Mouse (Mus musculus): ENCODE measurements at regions not wholly inside any gene's neighbourhood (a gene's known extent, or its start where the extent isn't known, plus 50 kb on each side); places are given as distances from the start of the nearest gene placed in this dataset.
"Not testable (repeated sequence)": the region's sequence is repeated elsewhere in the genome, so short reads cannot be mapped to it uniquely, and the experiment has no call there.

DNA sequence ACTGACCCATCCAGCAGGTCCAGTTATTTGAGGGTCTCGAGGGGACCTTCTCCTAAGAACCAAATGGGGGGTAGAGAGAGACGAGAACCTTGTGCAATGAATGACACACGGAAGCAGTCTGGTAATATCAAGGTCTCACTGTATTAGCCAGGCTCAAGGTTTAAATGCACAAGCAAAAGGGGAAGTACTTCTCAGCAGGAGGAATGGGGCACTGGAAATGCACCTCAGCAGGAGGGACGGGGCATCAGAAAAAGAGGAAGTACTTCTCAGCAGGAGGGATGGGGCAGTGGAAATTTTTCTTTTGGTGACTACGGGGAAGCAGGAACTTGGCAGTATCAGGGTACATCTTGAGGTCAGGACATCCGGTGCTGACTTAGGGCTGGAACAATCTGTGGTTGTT lies 74.9 kb upstream of the Vmn1r3 start:
- H3K4me3 ChIP-seq; H3K36me3 ChIP-seq (replicated peaks); H3K27ac ChIP-seq (replicated peaks); H3K27me3 ChIP-seq (replicated peaks; ENCODE audit: low read depth, poor library complexity, severe bottlenecking); H3K4me1 ChIP-seq; DNase-seq (ENCODE audit: low spot score): not testable (repeated sequence)
- 80% methylated on average over 6 of the region's 6 CpGs for WGBS
- H3K9me3 ChIP-seq = peaks cover 17% of the 10 kb centered on the region

GRCm38 (mm10) chr4:3252606-3253281 lies 67.6 kb upstream of the Vmn1r3 start:
- H3K36me3 ChIP-seq (replicated peaks); H3K4me1 ChIP-seq; H3K27me3 ChIP-seq (replicated peaks; ENCODE audit: low read depth, poor library complexity, severe bottlenecking); H3K4me3 ChIP-seq; H3K27ac ChIP-seq (replicated peaks); DNase-seq (ENCODE audit: low spot score): not testable (repeated sequence)
- H3K9me3 ChIP-seq = peaks cover 59% of the 10 kb centered on the region
- WGBS = 89% methylated on average over 21 of the region's 21 CpGs

DNA sequence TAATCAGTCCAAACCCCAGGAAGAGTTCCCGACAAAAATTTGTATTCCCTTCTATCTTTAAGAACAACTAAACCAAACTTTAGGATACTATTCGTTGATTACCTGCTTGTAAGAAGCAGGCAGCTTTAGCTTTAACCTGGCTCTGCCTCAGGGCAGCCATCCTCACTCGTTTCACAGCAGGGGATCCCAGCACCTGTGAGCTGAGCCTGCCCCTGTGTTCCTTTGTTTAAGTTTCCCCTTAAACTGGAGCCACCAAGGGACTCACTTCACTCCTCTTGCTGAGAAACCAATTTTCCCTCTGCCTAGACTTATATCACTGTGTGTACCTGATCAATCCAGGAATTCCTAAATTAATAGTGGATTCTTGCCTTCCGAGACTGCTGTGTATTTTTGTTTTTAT lies 65.1 kb upstream of the Vmn1r3 start:
- H3K27ac ChIP-seq (replicated peaks); H3K36me3 ChIP-seq (replicated peaks); H3K4me3 ChIP-seq; H3K27me3 ChIP-seq (replicated peaks; ENCODE audit: low read depth, poor library complexity, severe bottlenecking); H3K4me1 ChIP-seq; DNase-seq (ENCODE audit: low spot score): not testable (repeated sequence)
- 55% methylated on average over 4 of the region's 4 CpGs for WGBS
- H3K9me3 ChIP-seq = peaks cover 59% of the 10 kb centered on the region

GRCm38 (mm10) chr4:3242011-3242410 lies 56.9 kb upstream of the Vmn1r3 start:
- WGBS = 80% methylated on average over 6 of the region's 6 CpGs
- not testable (repeated sequence) for DNase-seq (ENCODE audit: low spot score)

GRCm38 (mm10) chr4:3241351-3241750 lies 56.2 kb upstream of the Vmn1r3 start:
- H3K9me3 ChIP-seq = peaks cover 29% of the 10 kb centered on the region
- 75% methylated on average over 4 of the region's 4 CpGs for WGBS
- H3K4me1 ChIP-seq; DNase-seq (ENCODE audit: low spot score); H3K27me3 ChIP-seq (replicated peaks; ENCODE audit: low read depth, poor library complexity, severe bottlenecking); H3K27ac ChIP-seq (replicated peaks); H3K4me3 ChIP-seq; H3K36me3 ChIP-seq (replicated peaks): not testable (repeated sequence)

More at GRCm38 (mm10) chr4:3242011-3242410, 56.9 kb upstream of the Vmn1r3 start:
- not testable (repeated sequence) for H3K4me1 ChIP-seq; H3K27ac ChIP-seq (replicated peaks); H3K4me3 ChIP-seq; H3K36me3 ChIP-seq (replicated peaks); H3K27me3 ChIP-seq (replicated peaks; ENCODE audit: low read depth, poor library complexity, severe bottlenecking)
- H3K9me3 ChIP-seq = peaks cover 28% of the 10 kb centered on the region

- not testable (repeated sequence) for H3K27me3 ChIP-seq (replicated peaks; ENCODE audit: low read depth, poor library complexity, severe bottlenecking)
- WGBS = 66% methylated on average over 6 of the region's 6 CpGs
Measured at GRCm38 (mm10) chr4:3238493-3238892, 53.3 kb upstream of the Vmn1r3 start.

GRCm38 (mm10) chr4:3236148-3236779 lies 51.1 kb upstream of the Vmn1r3 start:
- not testable (repeated sequence) for H3K27me3 ChIP-seq (replicated peaks; ENCODE audit: low read depth, poor library complexity, severe bottlenecking); H3K4me1 ChIP-seq; H3K4me3 ChIP-seq; DNase-seq (ENCODE audit: low spot score); H3K36me3 ChIP-seq (replicated peaks); H3K27ac ChIP-seq (replicated peaks)
- 26% methylated on average over 2 of the region's 2 CpGs for WGBS
- peaks cover 38% of the 10 kb centered on the region for H3K9me3 ChIP-seq

More at GRCm38 (mm10) chr4:3238493-3238892, 53.3 kb upstream of the Vmn1r3 start:
- not testable (repeated sequence) for H3K4me3 ChIP-seq; H3K36me3 ChIP-seq (replicated peaks); H3K27ac ChIP-seq (replicated peaks); DNase-seq (ENCODE audit: low spot score); H3K4me1 ChIP-seq
- peaks cover 36% of the 10 kb centered on the region for H3K9me3 ChIP-seq
